Comparison of ENCODE assay signal across 8 mouse cellular contexts in genomic region chr13:28512573-28513334, GRCm38 (mm10).
DNase-seq lines count a peak whose midpoint lies in the region; ATAC-seq lines count a peak whose summit lies in the region.

No protein-coding gene starts in this region.

- no peaks in the 10 kb centered on the region for H3K36me3 ChIP-seq in embryonic facial prominence, embryonic 14.5 days (ENCODE audit: control insufficient read depth, insufficient read depth, low read length)
- H3K36me3 ChIP-seq in stomach, embryonic 15.5 days: no peaks in the 10 kb centered on the region

- peaks cover 8% of the 10 kb centered on the region for H3K4me1 ChIP-seq in embryonic facial prominence, embryonic 14.5 days (ENCODE audit: control insufficient read depth, insufficient read depth, low read length)
- H3K4me1 ChIP-seq in stomach, embryonic 15.5 days: peaks cover 5% of the 10 kb centered on the region

- no peak overlapping the region for H3K27ac ChIP-seq in embryonic facial prominence, embryonic 14.5 days (replicated peaks; ENCODE audit: low read depth, low read length)
- H3K27ac ChIP-seq in stomach, embryonic 15.5 days: peak overlapping the region; percentile 21; the same call in 1 of the 2 replicates

- H3K4me2 ChIP-seq in embryonic facial prominence, embryonic 14.5 days (ENCODE audit: low read depth, low read length): no peak overlapping the region
- no peak overlapping the region for H3K4me2 ChIP-seq in stomach, embryonic 15.5 days

- H3K9ac ChIP-seq in embryonic facial prominence, embryonic 14.5 days (ENCODE audit: low read depth, low read length): no peak overlapping the region
- H3K9ac ChIP-seq in stomach, embryonic 15.5 days: no peak overlapping the region

- DNase-seq in kidney, adult 18-20 months: peak; percentile 5
- DNase-seq in kidney, adult 9 months: no peak
- peak; percentile 90 for DNase-seq in CD4-positive, CD25-positive, alpha-beta regulatory T cell, adult 2 months (ENCODE audit: low read depth, low spot score)
- DNase-seq in embryonic facial prominence, embryonic 14.5 days (ENCODE audit: low spot score): peak; percentile 50
- peak; percentile 33 for DNase-seq in lung, postnatal 36 days
- no peak for DNase-seq in MN1 (ENCODE audit: low spot score)
- no peak for DNase-seq in embryo, embryonic 10 days (ENCODE audit: low spot score)

- 66% methylated on average over 11 of the region's 11 CpGs for WGBS in embryonic facial prominence, embryonic 14.5 days
- 62% methylated on average over 11 of the region's 11 CpGs for WGBS in stomach, embryonic 15.5 days

- H3K27me3 ChIP-seq in embryonic facial prominence, embryonic 14.5 days (replicated peaks; ENCODE audit: control insufficient read depth, insufficient read depth, low read length): no peaks in the 10 kb centered on the region
- no peaks in the 10 kb centered on the region for H3K27me3 ChIP-seq in stomach, embryonic 15.5 days (replicated peaks)

- no peak overlapping the region for H3K4me3 ChIP-seq in embryonic facial prominence, embryonic 14.5 days (ENCODE audit: low read depth, low read length)
- no peak overlapping the region for H3K4me3 ChIP-seq in stomach, embryonic 15.5 days (replicated peaks)

- H3K9me3 ChIP-seq in embryonic facial prominence, embryonic 14.5 days (ENCODE audit: control insufficient read depth, low read length): 0 out of 2 replicates have a peak, but pooled peaks cover 4% of the 10 kb centered on the region
- no peaks in the 10 kb centered on the region for H3K9me3 ChIP-seq in stomach, embryonic 15.5 days

- ATAC-seq in embryonic facial prominence, embryonic 14.5 days (ENCODE audit: low read depth): peak; percentile 71
- ATAC-seq in stomach, embryonic 15.5 days (ENCODE audit: insufficient read depth, low FRiP score, low read depth): no peak

Comparison
In these comparisons a context has a peak if more than half of its experiments do, and no peak if none do; other contexts are left out.
1. DNase-seq: peak in kidney, adult 18-20 months (single experiment), CD4-positive, CD25-positive, alpha-beta regulatory T cell, adult 2 months (single experiment), embryonic facial prominence, embryonic 14.5 days (single experiment) and lung, postnatal 36 days (single experiment); none in kidney, adult 9 months (single experiment), MN1 (single experiment) and embryo, embryonic 10 days (single experiment).